Mouse (Mus musculus) forebrain, embryonic 15.5 days (tissue): ENCODE measurements at regions not wholly inside any gene's neighbourhood (a gene's known extent, or its start where the extent isn't known, plus 50 kb on each side); places are given as distances from the start of the nearest gene placed in this dataset.

Experiments
- ATAC-seq: fragments of 200-750 bp; cut with Nextera tagmentation; replicated peaks from 2 replicates; pipeline ENCODE4 v1.8.0; 2017; ENCODE audit warnings: mild to moderate bottlenecking, moderate TSS enrichment, moderate library complexity
- H3K27ac ChIP-seq: fragments of 300-500 bp; sonication (generic); replicated peaks from 2 replicates; pipeline ENCODE4 v1.5.1; 2015; ENCODE audit warnings: mild to moderate bottlenecking, inconsistent platforms
- H3K27me3 ChIP-seq: fragments of 300-500 bp; sonication (generic); 2 replicates; pipeline ENCODE4 v1.6.1; 2015; ENCODE audit warnings: inconsistent platforms
- H3K36me3 ChIP-seq: fragments of 300-500 bp; sonication (generic); 2 replicates; pipeline ENCODE4 v1.6.1; 2015; ENCODE audit warnings: mild to moderate bottlenecking, inconsistent platforms
- H3K4me1 ChIP-seq: fragments of 300-500 bp; sonication (generic); 2 replicates; pipeline ENCODE4 v1.6.1; 2015; ENCODE audit warnings: inconsistent platforms
- H3K4me2 ChIP-seq: fragments of 300-500 bp; sonication (generic); replicated peaks from 2 replicates; pipeline ENCODE4 v1.6.1; 2015; ENCODE audit warnings: mild to moderate bottlenecking, inconsistent platforms
- H3K4me3 ChIP-seq: fragments of 300-500 bp; sonication (generic); 2 replicates; pipeline ENCODE4 v1.5.1; 2015; ENCODE audit warnings: mild to moderate bottlenecking, inconsistent platforms
- H3K9ac ChIP-seq: fragments of 300-500 bp; sonication (generic); replicated peaks from 2 replicates; pipeline ENCODE4 v1.6.1; 2015; ENCODE audit warnings: mild to moderate bottlenecking, inconsistent platforms
- H3K9me3 ChIP-seq: fragments of 300-500 bp; sonication (generic); 2 replicates; pipeline ENCODE4 v1.6.1; 2016; ENCODE audit warnings: inconsistent platforms
- WGBS: fragments of 180-500 bp; shearing (Covaris S2); methylation state at CpG from one replicate; pipeline ENCODE4 v1.1.7; 2015; ENCODE audit warnings: mixed read lengths; 5-methylcytosine and 5-hydroxymethylcytosine counted together

GRCm38 (mm10) chr5:119776106-119776887, 56.2 kb upstream of the Tbx5 start:
- Histone ChIP-seq H3K27ac (no peak overlapping the region), H3K9me3 (no peaks in the 10 kb centered on the region), H3K4me1 (no peaks in the 10 kb centered on the region), H3K27me3 (no peaks in the 10 kb centered on the region; the same call in 1 of the 2 replicates), H3K9ac (no peak overlapping the region), H3K4me3 (no peak overlapping the region), H3K36me3 (no peaks in the 10 kb centered on the region), H3K4me2 (no peak overlapping the region)
- WGBS = 72% methylated on average over 9 of the region's 9 CpGs
- ATAC-seq = no peak

- Histone ChIP-seq H3K9me3 (no peaks in the 10 kb centered on the region), H3K27ac (no peak overlapping the region), H3K27me3 (no peaks in the 10 kb centered on the region; the same call in 1 of the 2 replicates), H3K4me1 (no peaks in the 10 kb centered on the region), H3K4me2 (no peak overlapping the region), H3K9ac (no peak overlapping the region), H3K4me3 (no peak overlapping the region), H3K36me3 (no peaks in the 10 kb centered on the region)
- WGBS = 21% methylated on average over 2 of the region's 2 CpGs
- no peak for ATAC-seq
Measured at GRCm38 (mm10) chr5:119777836-119778235, 54.6 kb upstream of the Tbx5 start.

GRCm38 (mm10) chr5:119781375-119781774, 51.1 kb upstream of the Tbx5 start:
- H3K4me3 ChIP-seq = no peak overlapping the region
- no peak for ATAC-seq
- H3K9me3 ChIP-seq = no peaks in the 10 kb centered on the region
- no peaks in the 10 kb centered on the region for H3K4me1 ChIP-seq
- no peaks in the 10 kb centered on the region; the same call in 1 of the 2 replicates for H3K27me3 ChIP-seq
- no peak overlapping the region for H3K4me2 ChIP-seq
- H3K27ac ChIP-seq = no peak overlapping the region
- WGBS = 51% methylated on average over 5 of the region's 5 CpGs
- H3K36me3 ChIP-seq = no peaks in the 10 kb centered on the region
- H3K9ac ChIP-seq = no peak overlapping the region
